Mouse (Mus musculus) NIH3T3 (cell line): ENCODE data around the gene Kazn.

Experiments used
- DNase-seq: peaks from one replicate; pipeline ENCODE4 v3.0.0-alpha.2; 2012; ENCODE audit warnings: low read depth

The Kazn gene

DNA sequence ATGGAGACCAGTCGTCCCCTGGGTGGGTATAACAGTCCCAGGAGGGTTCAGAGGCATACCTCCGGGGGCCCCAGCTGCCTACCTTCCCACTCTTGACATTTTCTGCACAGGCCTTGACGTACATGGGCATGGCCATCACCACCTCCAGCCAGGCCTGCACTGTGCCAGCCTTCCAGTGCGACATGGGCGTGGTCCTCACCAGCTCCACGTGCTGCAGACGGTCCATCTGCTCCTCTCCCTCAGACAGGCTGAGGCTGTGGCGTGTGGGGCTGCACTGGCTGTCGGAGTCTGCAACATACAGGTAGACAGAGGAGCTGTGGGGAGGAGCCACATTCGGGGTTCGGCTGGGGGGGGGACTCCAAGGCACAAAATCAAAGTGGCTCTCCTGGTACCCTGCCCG, 121.2 kb downstream of the Kazn start:
- no peak for DNase-seq

GRCm38 (mm10) chr4:142113306-142113705, 125.9 kb downstream of the Kazn start:
- no peak for DNase-seq

DNA sequence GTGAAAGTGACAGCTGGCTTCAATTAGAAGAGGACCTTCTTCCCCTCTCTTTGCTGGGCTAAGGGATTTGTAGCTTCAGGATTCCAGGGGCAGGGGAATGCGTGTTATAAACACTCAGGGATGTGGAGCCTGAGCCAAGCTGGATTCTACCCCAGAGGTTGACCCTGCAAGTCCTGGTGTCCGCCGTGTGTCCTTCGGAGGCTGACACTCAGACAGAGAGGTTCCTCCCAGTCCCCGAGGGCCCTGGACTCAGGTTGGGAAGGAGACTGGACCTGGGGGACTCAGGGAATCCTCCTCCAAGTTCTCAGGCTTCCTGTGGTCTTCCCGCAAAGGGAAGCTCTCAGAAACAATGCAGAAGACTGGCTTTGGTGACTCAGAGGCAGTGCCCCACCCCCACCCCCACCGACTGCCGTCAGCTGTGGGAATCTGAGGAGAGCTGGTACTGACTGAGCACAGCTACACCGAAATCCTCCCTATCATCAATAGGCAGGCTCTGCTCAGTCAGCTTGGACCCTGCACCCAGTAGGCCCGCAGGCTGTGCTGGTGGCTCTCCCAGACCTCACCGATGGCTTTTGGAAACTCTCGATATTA, 136.0 kb downstream of the Kazn start:
- DNase-seq, result no peak

- DNase-seq, result peak; percentile 51
These were observed 140.9 kb downstream of the Kazn start for GRCm38 (mm10) chr4:142098303-142098702.

DNA sequence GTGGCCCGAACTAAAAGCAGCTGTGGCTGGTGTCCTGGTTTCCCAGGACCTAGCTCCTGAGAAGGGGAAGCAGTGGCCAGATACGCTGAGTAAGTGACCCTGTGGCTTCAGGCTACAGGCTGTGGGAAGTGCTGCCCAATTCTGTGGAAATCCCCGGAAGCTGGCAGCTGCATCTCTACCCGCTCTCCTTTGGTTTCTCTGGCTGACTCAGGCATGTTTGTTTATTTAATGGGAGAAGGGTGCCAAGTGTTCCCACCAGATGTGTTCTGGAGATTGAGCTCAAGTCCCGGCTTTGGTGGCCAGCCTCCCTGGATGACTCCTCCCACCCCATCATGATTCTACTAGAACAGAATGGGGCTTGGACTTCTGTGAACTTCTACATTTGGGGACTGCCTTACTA, 141.3 kb downstream of the Kazn start:
- peak; percentile 72 for DNase-seq

GRCm38 (mm10) chr4:142095513-142096241, 143.5 kb downstream of the Kazn start:
- peak; percentile 76 for DNase-seq

DNA sequence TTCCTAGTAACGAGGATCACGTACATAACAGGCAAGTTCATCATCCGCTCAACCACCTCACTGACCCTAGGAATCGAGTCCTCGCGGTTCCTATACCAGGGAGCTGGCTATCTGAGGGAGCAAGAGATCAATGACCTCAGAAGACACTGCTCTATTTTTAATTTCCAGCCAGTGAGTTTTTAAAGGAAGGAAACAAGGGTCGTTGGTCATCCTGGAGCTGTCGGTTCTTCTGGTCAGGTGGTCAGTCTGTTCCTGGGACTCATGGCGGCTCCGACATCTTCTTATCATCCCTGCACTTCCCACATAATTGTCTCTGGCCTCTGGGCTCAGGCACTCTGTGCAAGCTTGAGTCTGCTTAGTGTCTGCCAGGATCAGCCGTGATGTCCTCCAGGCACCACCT, 144.8 kb downstream of the Kazn start:
- DNase-seq, result no peak

DNA sequence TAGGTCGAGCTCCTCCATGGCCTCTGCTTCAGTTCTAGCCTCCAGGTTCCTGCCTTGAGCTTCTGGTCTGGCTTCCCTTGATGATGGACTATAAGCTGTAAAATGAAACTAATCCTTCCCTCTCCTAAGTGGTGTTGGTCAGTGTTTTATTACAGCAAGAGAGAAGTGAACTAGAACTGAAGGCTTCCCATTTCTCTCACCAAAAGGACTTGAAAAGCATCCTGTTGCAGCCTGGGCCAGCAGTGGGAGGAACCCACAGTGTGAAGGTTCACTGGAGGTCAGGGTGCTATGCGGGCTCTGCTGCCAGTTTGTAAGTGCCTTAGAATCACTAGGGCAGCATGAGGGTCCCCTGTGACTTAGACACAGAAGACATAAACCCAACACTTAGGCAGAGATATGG, 148.1 kb downstream of the Kazn start:
- DNase-seq, result no peak

GRCm38 (mm10) chr4:142089966-142090365, 149.2 kb downstream of the Kazn start:
- DNase-seq, result no peak

DNA sequence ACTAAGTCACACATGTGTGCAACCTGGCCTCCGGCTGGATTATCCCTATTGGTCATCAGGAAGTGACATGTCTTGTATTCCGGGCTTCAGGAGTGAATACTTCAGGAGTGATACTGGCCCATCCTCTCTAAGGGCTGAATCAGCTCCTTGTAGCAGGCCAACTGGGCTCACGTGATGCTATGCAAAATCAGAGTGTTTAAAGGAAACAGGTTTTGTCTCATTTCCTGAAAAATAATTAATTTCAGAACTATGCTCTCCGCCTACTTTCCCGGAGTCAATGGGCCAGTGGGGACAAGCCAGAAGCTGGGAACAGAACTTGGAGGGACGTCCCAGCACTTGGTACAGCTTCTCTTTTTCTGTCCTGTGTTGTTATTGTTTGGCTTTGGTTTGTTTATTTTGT, 150.4 kb downstream of the Kazn start:
- no peak for DNase-seq

GRCm38 (mm10) chr4:142088409-142088808, 150.8 kb downstream of the Kazn start:
- DNase-seq, result no peak

- no peak for DNase-seq
These were observed 154.2 kb downstream of the Kazn start for GRCm38 (mm10) chr4:142084936-142085563.

DNA sequence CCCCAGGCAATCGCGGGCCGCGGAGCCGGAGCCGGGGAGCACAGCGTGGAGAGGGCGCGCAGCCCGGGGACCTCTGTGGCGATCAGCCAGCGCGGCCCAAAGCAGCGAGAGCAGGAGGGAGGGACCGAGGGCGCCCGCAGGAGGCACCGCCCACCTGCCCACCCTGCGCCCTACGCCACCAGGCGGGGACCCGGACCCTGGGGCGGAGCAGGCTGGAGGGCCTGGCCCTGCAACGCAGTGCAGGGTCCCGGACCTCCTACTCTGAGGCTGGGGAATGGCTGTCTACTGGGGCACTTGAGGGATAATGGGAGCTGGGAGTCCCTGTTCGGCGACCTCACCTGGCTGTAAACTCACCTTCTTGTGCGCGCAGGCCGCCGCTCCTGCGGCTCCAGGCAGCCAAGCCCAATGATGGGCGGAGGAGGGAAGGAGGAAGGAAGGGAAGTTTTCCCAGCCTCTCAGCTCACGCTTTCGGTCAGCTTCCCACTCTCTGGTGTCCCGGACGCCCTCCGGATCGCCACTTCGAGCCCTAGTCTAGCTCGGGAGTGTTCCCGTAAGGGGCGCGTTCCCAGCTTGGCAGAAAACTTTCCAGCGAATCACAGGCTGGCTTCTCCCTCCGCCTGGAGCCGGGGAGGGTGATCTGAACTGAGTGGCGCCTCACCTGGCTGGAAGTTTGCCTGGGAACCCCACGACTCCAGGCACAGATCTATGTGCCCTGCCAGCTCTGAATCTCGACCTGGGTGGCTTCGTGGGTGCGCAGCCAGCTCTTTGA, 154.9 kb downstream of the Kazn start, which contains the start of gene Tmem51:
TSS of gene Tmem51 (minus strand) at position 174 of the 769 bp plus-strand sequence.
- DNase-seq, result no peak

- DNase-seq, result no peak
These were observed 155.5 kb downstream of the Kazn start for GRCm38 (mm10) chr4:142083762-142084130.

DNA sequence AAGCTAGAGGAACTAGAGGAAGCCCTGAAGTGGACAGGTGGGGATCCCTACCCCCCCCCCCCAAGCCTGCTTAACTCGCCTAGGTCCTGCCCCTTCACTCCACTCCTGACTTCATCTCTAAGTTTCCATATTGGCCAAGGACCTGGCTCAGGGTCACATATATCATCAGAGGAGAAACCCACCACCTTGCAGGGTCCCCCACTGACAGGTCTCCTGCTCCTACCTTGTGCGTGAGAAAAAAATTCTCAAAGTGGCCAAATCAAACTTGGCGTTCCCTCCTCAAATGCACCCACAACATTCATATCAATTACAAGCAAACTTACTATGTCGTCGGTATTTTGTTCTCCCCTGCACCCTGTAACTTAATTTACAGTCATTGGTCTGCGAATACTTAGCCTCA, 156.0 kb downstream of the Kazn start:
- no peak for DNase-seq

DNA sequence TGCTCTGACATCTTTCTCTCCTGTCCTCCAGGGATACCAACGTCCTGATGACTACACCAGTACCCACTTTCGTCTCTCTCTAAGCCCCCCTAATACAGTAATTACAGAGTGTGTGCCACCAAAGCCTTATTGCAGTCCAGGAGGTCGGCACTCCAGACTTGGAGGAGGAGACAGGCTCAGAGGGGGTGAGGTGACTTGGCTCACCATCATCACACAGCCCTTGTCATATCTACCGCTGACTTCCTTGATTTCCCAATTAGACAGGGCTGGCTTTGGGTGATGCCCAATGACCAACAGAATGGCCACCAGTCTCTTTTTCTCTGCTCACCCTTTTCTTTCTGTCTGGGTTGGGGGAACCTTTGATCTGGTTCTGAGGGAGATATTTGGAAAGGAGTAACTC, 156.5 kb downstream of the Kazn start:
- no peak for DNase-seq

DNA sequence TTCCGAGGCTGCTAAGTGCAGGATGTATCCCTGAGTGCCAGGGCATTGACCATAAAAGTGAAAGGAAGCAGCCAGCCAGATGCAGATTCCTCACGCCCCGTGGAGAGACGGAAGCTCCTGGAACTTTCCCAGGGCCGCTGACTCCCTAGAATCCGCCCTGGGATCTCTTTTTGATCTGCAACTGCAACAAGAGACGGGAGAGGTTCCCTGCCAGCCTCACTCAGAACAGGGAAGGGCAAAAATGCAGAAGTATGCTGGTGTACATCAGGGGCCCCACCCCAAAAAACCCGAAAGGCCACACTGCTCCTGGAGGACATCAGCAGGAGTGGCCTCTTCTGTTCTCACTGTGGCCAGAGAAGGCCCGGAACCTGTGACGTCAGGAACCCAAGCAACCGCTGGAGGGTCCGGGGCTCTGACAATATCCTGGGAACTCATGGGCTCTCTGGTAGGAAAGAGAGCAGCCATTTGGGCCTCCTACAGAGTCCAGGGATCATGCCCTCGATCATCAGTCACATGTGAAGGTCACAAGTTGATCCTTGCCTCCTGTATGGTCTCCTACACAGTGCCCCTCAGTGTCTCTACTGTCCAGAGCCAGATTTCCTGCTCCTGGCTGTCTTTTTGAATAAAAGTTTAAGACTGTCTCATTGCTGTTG, 157.4 kb downstream of the Kazn start:
- no peak for DNase-seq

GRCm38 (mm10) chr4:142080901-142081630, 158.1 kb downstream of the Kazn start:
- DNase-seq, result no peak

DNA sequence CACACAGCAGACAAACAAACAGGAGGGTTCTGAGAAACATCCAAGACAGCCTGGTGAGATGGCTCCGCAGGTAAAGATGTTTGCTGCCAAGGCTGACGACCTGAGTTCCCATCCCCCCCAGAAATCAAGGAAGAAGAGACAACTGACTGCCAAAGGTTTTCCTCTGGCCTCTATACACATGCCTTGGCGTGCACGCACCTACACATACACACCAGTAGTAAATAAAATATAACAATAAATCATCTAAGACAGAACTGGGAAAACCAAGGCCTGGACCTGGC, 158.8 kb downstream of the Kazn start:
- no peak for DNase-seq

GRCm38 (mm10) chr4:142079629-142080486, 159.3 kb downstream of the Kazn start:
- no peak for DNase-seq
